Mouse (Mus musculus) ES-Bruce4 (cell line): ENCODE data around the gene Mpp4.

Experiments
- CTCF ChIP-seq: IDR thresholded peaks from one replicate; pipeline ENCODE4 v1.8.1; 2011; ENCODE audit warnings: low read depth, low read length
- POLR2A ChIP-seq: IDR thresholded peaks from one replicate; pipeline ENCODE4 v1.8.1; 2011; ENCODE audit warnings: low read length; ENCODE audit not compliant: insufficient read depth

GRCm38 (mm10) chr1:59187786-59188185 lies 24.6 kb upstream of the Mpp4 start:
- TF ChIP-seq CTCF (no peak), POLR2A (no peak)
